Mouse (Mus musculus) lung, adult 2 months (tissue): ENCODE data around the gene Muc13. TPM values are rescaled to one million over a fixed set of nuclear protein-coding genes. Genes with fewer than 3 reads are reported as not detected.

Experiments
- DNase-seq: peaks from one replicate; pipeline ENCODE4 v3.0.0; 2022
- H3K4me1 ChIP-seq: fragments of 200-500 bp; 2 replicates; pipeline ENCODE4 v1.6.1; 2011; ENCODE audit warnings: low read length; ENCODE audit not compliant: control insufficient read depth, insufficient read depth
- H3K4me3 ChIP-seq: fragments of 200-500 bp; replicated peaks from 2 replicates; pipeline ENCODE3; 2011; ENCODE audit warnings: low read depth, mild to moderate bottlenecking, control low read depth, low read length; ENCODE audit errors: extremely low read depth
- CTCF ChIP-seq: fragments of 200-500 bp; IDR thresholded peaks from 2 replicates; pipeline ENCODE4 v1.5.1; 2011; ENCODE audit warnings: mild to moderate bottlenecking, low read length, control low read depth; ENCODE audit not compliant: insufficient read depth
- POLR2A ChIP-seq: fragments of 200-500 bp; IDR thresholded peaks from 2 replicates; pipeline ENCODE4 v1.6.1; 2011; ENCODE audit warnings: low read depth, mild to moderate bottlenecking, control low read depth, low read length, borderline replicate concordance; ENCODE audit errors: extremely low read depth
- WGBS: fragments of 180-500 bp; shearing (Covaris S2); methylation state at CpG from one replicate; pipeline ENCODE4 v1.1.7; 2018; 5-methylcytosine and 5-hydroxymethylcytosine counted together
- polyA plus RNA-seq: library from polyadenylated mRNA; depleted of rRNA; stranded (reverse); fragments of >200 nt; gene quantifications from 2 replicates; pipeline ENCODE4 v1.2.3, GENCODE M21; 2012; rRNA removed

The Muc13 gene
- polyA plus RNA-seq, 1 experiment: 0.25 TPM

GRCm38 (mm10) chr16:33853271-33853670, 59.4 kb downstream of the Muc13 start:
- TF ChIP-seq CTCF (no peak), POLR2A (no peak)
- Histone ChIP-seq H3K4me1 (no peaks in the 10 kb centered on the region), H3K4me3 (no peak overlapping the region)
- no peak for DNase-seq

GRCm38 (mm10) chr16:33858766-33859165, 64.9 kb downstream of the Muc13 start:
- Histone ChIP-seq H3K4me1 (no peaks in the 10 kb centered on the region), H3K4me3 (no peak overlapping the region)
- DNase-seq: no peak
- WGBS: 67% methylated on average over 2 of the region's 2 CpGs
- no peak for TF ChIP-seq POLR2A
- no peak for TF ChIP-seq CTCF

DNA sequence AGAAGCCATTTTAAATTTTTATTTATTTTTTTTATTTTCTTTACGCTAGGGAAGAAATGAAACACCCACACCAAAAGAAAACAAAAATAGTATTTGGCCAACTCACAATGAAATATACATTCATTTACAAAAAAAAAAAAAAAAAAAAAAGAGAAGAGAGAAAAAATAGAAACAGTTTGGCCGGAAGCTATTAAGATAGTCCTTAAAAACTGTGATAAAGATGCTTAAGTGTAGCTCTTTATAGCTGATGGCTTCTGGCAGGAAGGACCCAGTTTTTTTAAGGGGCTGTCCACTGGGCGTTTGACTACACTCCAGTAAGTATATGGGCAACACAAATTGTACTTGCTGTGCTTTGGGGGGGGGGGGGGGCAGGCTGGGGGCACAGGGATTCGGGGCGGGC, 65.5 kb downstream of the Muc13 start:
- TF ChIP-seq CTCF: no peak
- no peak for TF ChIP-seq POLR2A
- no peak for DNase-seq
- WGBS: 59% methylated on average over 5 of the region's 5 CpGs
- Histone ChIP-seq H3K4me1 (no peaks in the 10 kb centered on the region), H3K4me3 (no peak overlapping the region)

GRCm38 (mm10) chr16:33859988-33860700, 66.3 kb downstream of the Muc13 start:
- TF ChIP-seq CTCF (peak; percentile 44; the same call in 1 of the 2 replicates), POLR2A (no peak)
- no peaks in the 10 kb centered on the region for H3K4me1 ChIP-seq
- peak; percentile 25 for DNase-seq
- WGBS: 45% methylated on average over 14 of the region's 14 CpGs
- no peak overlapping the region for H3K4me3 ChIP-seq

DNA sequence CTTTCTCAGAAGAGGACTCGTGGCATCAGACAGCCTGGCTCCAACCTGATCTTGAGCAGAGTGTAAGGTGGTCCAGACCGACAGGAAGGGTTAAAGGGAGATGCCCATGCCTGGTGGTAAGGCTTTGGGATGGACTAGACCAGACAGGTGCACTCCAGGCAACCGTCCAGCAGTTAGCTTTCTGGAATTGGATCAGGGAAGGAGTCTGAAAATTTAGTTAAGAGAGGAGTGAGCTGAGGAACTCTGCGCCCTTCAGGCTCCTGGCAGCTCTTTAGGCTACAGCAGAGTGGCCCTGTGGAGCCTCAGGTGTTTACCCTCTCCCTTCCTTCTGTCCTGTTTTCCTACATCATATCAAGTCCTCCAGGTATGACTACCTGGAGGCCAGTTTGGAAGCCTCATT, 68.6 kb downstream of the Muc13 start:
- WGBS: 77% methylated on average over 4 of the region's 4 CpGs
- no peak for DNase-seq
- no peak overlapping the region for H3K4me3 ChIP-seq
- no peak for TF ChIP-seq CTCF
- TF ChIP-seq POLR2A: no peak
- H3K4me1 ChIP-seq: no peaks in the 10 kb centered on the region

DNA sequence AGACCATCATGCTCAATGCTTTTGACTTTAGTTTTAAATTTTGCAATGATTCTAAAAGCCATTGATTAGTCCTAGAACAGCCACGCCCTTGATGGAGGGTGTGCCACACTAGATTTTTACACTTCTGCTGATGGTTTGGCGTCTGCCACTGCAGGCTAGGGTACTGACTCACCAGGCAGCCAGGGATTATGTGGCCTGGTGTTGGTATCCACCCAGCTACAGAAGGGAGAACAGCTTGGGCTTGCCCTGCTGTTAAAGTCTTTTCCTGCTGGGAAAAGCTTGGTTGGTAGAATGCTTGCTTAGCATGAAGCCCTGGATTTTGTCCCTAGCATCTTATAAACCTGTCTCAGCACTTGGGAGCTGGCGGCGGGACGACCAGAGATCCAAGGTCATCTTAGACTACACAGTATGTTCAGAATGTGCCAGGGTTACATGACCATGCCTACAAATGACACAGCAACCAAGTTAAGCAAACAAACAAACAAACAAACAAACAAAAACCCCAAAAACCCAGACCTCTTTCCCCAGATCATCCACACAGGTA, 69.4 kb downstream of the Muc13 start:
- no peak for DNase-seq
- TF ChIP-seq POLR2A: no peak
- TF ChIP-seq CTCF: no peak
- 77% methylated on average over 5 of the region's 5 CpGs for WGBS

More for the DNA sequence above, 69.4 kb downstream of the Muc13 start:
- no peak overlapping the region for H3K4me3 ChIP-seq
- no peaks in the 10 kb centered on the region for H3K4me1 ChIP-seq

Other genes starting within 250 kb of the Muc13 start
- gene Heg1, start 109.7 kb upstream of the Muc13 start, polyA plus RNA-seq: 150 and 153 TPM in 2 replicates
- 114 and 144 TPM in 2 replicates for gene Itgb5, start 35.6 kb downstream of the Muc13 start, polyA plus RNA-seq
- gene Umps, start 173.0 kb downstream of the Muc13 start, polyA plus RNA-seq: 4.5 and 4.7 TPM in 2 replicates